In the genomic region with DNA sequence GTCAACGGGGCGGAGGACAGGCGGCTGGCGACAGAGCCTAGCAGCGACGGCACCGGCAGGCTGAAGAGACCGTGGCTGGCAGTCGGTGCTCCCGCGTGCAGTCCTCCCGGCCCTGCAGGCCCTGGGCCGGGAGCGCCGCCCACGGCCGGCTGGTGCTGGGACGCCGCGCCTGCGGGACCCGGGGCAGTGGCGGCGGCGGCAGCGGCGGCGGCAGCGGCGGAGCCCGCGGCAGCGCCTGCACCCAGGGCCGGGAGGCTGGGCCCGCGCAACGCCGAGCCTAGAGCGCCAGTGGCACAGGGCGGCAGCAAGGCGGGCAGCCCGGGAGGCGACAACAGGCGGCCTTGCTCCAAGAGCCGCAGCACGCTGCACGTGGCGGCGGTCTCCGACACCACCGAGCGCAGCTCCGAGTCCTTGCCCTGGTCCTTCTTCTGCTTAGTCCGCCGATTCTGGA, we compare ENCODE assay signal across 9 mouse cellular contexts. TPM values are rescaled to one million over a fixed set of nuclear protein-coding genes. Genes with fewer than 3 reads are reported as not detected.
A peak's percentile ranks its signal among the peaks of the same experiment; 100 is the strongest.
DNase-seq lines count a peak whose midpoint lies in the region; ATAC-seq lines count a peak whose summit lies in the region.
"Had no signal": no experiment of that assay in that cellular context is flagged by ENCODE, and none has a peak within 500 bp of the region (broad histone marks: within the 10 kb centered on the region; RNA-seq: fewer than 3 reads in every experiment).

No protein-coding gene starts in this region.

- H3K4me2 ChIP-seq in forebrain, embryonic 12.5 days = peak overlapping the region; percentile 74
- H3K4me2 ChIP-seq in midbrain, embryonic 16.5 days (ENCODE audit: low read length) = peak overlapping the region; percentile 61

- peaks cover 38% of the 10 kb centered on the region for H3K4me1 ChIP-seq in heart, embryonic 10.5 days
- peaks cover 41% of the 10 kb centered on the region for H3K4me1 ChIP-seq in forebrain, embryonic 12.5 days
- peaks cover 42% of the 10 kb centered on the region for H3K4me1 ChIP-seq in limb, embryonic 10.5 days
- H3K4me1 ChIP-seq in midbrain, embryonic 16.5 days (ENCODE audit: control insufficient read depth, insufficient read depth, low read length) = peaks cover 14% of the 10 kb centered on the region

- no peaks in the 10 kb centered on the region for H3K9me3 ChIP-seq in heart, embryonic 10.5 days
- H3K9me3 ChIP-seq in forebrain, embryonic 12.5 days = no peaks in the 10 kb centered on the region
- H3K9me3 ChIP-seq in limb, embryonic 10.5 days (replicated peaks) = no peaks in the 10 kb centered on the region
- H3K9me3 ChIP-seq in midbrain, embryonic 16.5 days (replicated peaks; ENCODE audit: control insufficient read depth, low read length, poor library complexity, severe bottlenecking) = no peaks in the 10 kb centered on the region

- ATAC-seq in forebrain, embryonic 12.5 days (ENCODE audit: low FRiP score) = 0 out of 2 replicates have a peak, but pooled peaks have one; percentile 18
- peak; percentile 43 for ATAC-seq in midbrain, embryonic 16.5 days

- DNase-seq in heart, embryonic 10.5 days (ENCODE audit: low spot score) = no peak
- DNase-seq in heart, adult 9 months (ENCODE audit: low spot score in 2 of 2) = no peak
- DNase-seq in R1 (ENCODE audit: low read depth, low spot score) (peak; percentile 39), adipocyte (ENCODE audit: low spot score) (no peak)
- peak; percentile 78 for DNase-seq in limb, embryonic 10.5 days (ENCODE audit: low spot score)
- no peak for DNase-seq in thymus, postnatal 25 days

- peak overlapping the region; percentile 85 for H3K9ac ChIP-seq in forebrain, embryonic 12.5 days
- H3K9ac ChIP-seq in midbrain, embryonic 16.5 days (ENCODE audit: low read depth, low read length) = peak overlapping the region; percentile 43

- H3K27ac ChIP-seq in heart, embryonic 10.5 days = peak overlapping the region; percentile 71
- peak overlapping the region; percentile 88 for H3K27ac ChIP-seq in forebrain, embryonic 12.5 days
- H3K27ac ChIP-seq in limb, embryonic 10.5 days = peak overlapping the region; percentile 81
- H3K27ac ChIP-seq in midbrain, embryonic 16.5 days (ENCODE audit: low read length) = peak overlapping the region; percentile 7; the same call in 1 of the 2 replicates
- H3K27ac ChIP-seq: heart, adult 2 months had no signal

- H3K27me3 ChIP-seq in heart, embryonic 10.5 days (ENCODE audit: insufficient read depth, poor library complexity, severe bottlenecking) = peaks cover 100% of the 10 kb centered on the region
- H3K27me3 ChIP-seq in forebrain, embryonic 12.5 days = peaks cover 96% of the 10 kb centered on the region
- H3K27me3 ChIP-seq in limb, embryonic 10.5 days (ENCODE audit: low read depth, poor library complexity, severe bottlenecking) = peaks cover 100% of the 10 kb centered on the region
- peaks cover 46% of the 10 kb centered on the region for H3K27me3 ChIP-seq in midbrain, embryonic 16.5 days (ENCODE audit: control insufficient read depth, insufficient read depth, low read depth, low read length)

- 3% methylated on average over 55 of the region's 55 CpGs for WGBS in heart, embryonic 10.5 days
- WGBS in forebrain, embryonic 12.5 days = 0% methylated on average over 55 of the region's 55 CpGs
- WGBS in limb, embryonic 10.5 days = under 1% methylated on average over 55 of the region's 55 CpGs
- under 1% methylated on average over 55 of the region's 55 CpGs for WGBS in midbrain, embryonic 16.5 days

- no peaks in the 10 kb centered on the region for H3K36me3 ChIP-seq in heart, embryonic 10.5 days
- H3K36me3 ChIP-seq in forebrain, embryonic 12.5 days (replicated peaks) = no peaks in the 10 kb centered on the region
- H3K36me3 ChIP-seq in limb, embryonic 10.5 days = no peaks in the 10 kb centered on the region
- H3K36me3 ChIP-seq in midbrain, embryonic 16.5 days (ENCODE audit: control insufficient read depth, insufficient read depth, low read length) = no peaks in the 10 kb centered on the region

- H3K4me3 ChIP-seq in heart, embryonic 10.5 days = peak overlapping the region; percentile 60
- H3K4me3 ChIP-seq in forebrain, embryonic 12.5 days (replicated peaks) = peak overlapping the region; percentile 61
- peak overlapping the region; percentile 56 for H3K4me3 ChIP-seq in limb, embryonic 10.5 days
- H3K4me3 ChIP-seq in midbrain, embryonic 16.5 days (ENCODE audit: low read depth, low read length) = peak overlapping the region; percentile 33
- H3K4me3 ChIP-seq: heart, adult 2 months had no signal

RNA-seq across cellular contexts. Expression of gene Vax1, which starts 3.5 kb away (rescaled TPM):
- polyA plus RNA-seq in heart, embryonic 10.5 days (2016; fragmentation: Nextera tagmentation; extraction: Ambion mirVana) = not detected in 2 replicates
- polyA plus RNA-seq in forebrain, embryonic 12.5 days (2016; fragmentation: Nextera tagmentation; extraction: Ambion mirVana) = 4.2 and 6.8 TPM in 2 replicates
- polyA plus RNA-seq in limb, embryonic 10.5 days (2016; fragmentation: Nextera tagmentation; extraction: Ambion mirVana) = not detected in 2 replicates
- polyA plus RNA-seq in midbrain, embryonic 16.5 days (2015; fragmentation: Nextera tagmentation; extraction: Ambion mirVana) = 0.36 and 0.41 TPM in 2 replicates
- polyA plus RNA-seq: heart, adult 2 months had no signal

RNA-seq across cellular contexts. Expression of gene Kcnk18, which starts 52.7 kb away (rescaled TPM):
- not detected in 2 replicates for polyA plus RNA-seq in heart, embryonic 10.5 days (2016; fragmentation: Nextera tagmentation; extraction: Ambion mirVana)
- not detected in 2 replicates for polyA plus RNA-seq in forebrain, embryonic 12.5 days (2016; fragmentation: Nextera tagmentation; extraction: Ambion mirVana)
- not detected in 2 replicates for polyA plus RNA-seq in limb, embryonic 10.5 days (2016; fragmentation: Nextera tagmentation; extraction: Ambion mirVana)
- polyA plus RNA-seq in midbrain, embryonic 16.5 days (2015; fragmentation: Nextera tagmentation; extraction: Ambion mirVana) = 0.07 TPM in 1 of 2 replicates, not detected in the other
- polyA plus RNA-seq: heart, adult 2 months had no signal

Comparison
In these comparisons a context has a peak if more than half of its experiments do, and no peak if none do; other contexts are left out.
1. DNase-seq: peak in R1 (single experiment) and limb, embryonic 10.5 days (single experiment); none in heart, embryonic 10.5 days (single experiment), heart, adult 9 months (0 of 2), thymus, postnatal 25 days (single experiment) and adipocyte (single experiment).
2. H3K27ac ChIP-seq: peak in every context shown above with its lines; median percentile 88 in forebrain, embryonic 12.5 days; 81 in limb, embryonic 10.5 days; 71 in heart, embryonic 10.5 days; 7 in midbrain, embryonic 16.5 days.
3. Peak in every context shown above with its lines, with median percentiles within 50 percentile points of each other: H3K4me3 ChIP-seq.